Mouse (Mus musculus) heart, adult 2 months (tissue): ENCODE measurements around the gene Rtn4r. TPM values are rescaled to one million over a fixed set of nuclear protein-coding genes. Genes with fewer than 3 reads are reported as not detected.

Experiments used
- DNase-seq, 2 experiments: peaks; one replicate each; pipeline ENCODE4 v3.0.0; 2021
- H3K27ac ChIP-seq: fragments of 200-600 bp; 2 replicates; pipeline ENCODE4 v1.8.1; 2022
- H3K27me3 ChIP-seq: fragments of 200-500 bp; 2 replicates; pipeline ENCODE4 v1.6.1; 2012; ENCODE audit warnings: mild to moderate bottlenecking, low read length, inconsistent platforms, mixed read lengths; ENCODE audit not compliant: control insufficient read depth, insufficient read depth
- H3K36me3 ChIP-seq: fragments of 200-500 bp; 2 replicates; pipeline ENCODE4 v1.6.1; 2012; ENCODE audit warnings: low read length, inconsistent platforms; ENCODE audit not compliant: control insufficient read depth, insufficient read depth
- H3K4me1 ChIP-seq: fragments of 200-500 bp; 2 replicates; pipeline ENCODE4 v1.6.1; 2011; ENCODE audit warnings: low read length; ENCODE audit not compliant: control insufficient read depth, insufficient read depth
- H3K4me3 ChIP-seq: fragments of 200-600 bp; 2 replicates; pipeline ENCODE4 v1.8.1; 2022
- H3K79me2 ChIP-seq: fragments of 200-500 bp; replicated peaks from 2 replicates; pipeline ENCODE4 v1.6.1; 2012; ENCODE audit warnings: mild to moderate bottlenecking, inconsistent platforms, low read length, moderate library complexity, mixed read lengths; ENCODE audit not compliant: control insufficient read depth, insufficient read depth
- H3K9ac ChIP-seq: fragments of 200-500 bp; 2 replicates; pipeline ENCODE4 v1.6.1; 2012; ENCODE audit warnings: low read depth, mild to moderate bottlenecking, control low read depth, inconsistent platforms, low read length, mixed read lengths
- CTCF ChIP-seq: fragments of 200-600 bp; IDR thresholded peaks from 2 replicates; pipeline ENCODE4 v1.8.1; 2022; ENCODE audit warnings: antibody characterized with exemption, mild to moderate bottlenecking, moderate library complexity
- EP300 ChIP-seq: fragments of 200-500 bp; IDR thresholded peaks from 2 replicates; pipeline ENCODE4 v1.6.1; 2011; ENCODE audit warnings: low read depth, low read length, control low read depth; ENCODE audit not compliant: insufficient read depth
- POLR2A ChIP-seq: fragments of 200-500 bp; IDR thresholded peaks from 2 replicates; pipeline ENCODE4 v1.6.1; 2011; ENCODE audit warnings: mild to moderate bottlenecking, low read depth, low read length, control low read depth; ENCODE audit not compliant: insufficient read depth
- WGBS: fragments of 180-500 bp; shearing (Covaris S2); methylation state at CpG from one replicate; pipeline ENCODE4 v1.1.7; 2018; 5-methylcytosine and 5-hydroxymethylcytosine counted together
- intact Hi-C: fragments of 180-260 bp; cut with DNase I; formaldehyde crosslinking; loops from one replicate; pipeline ENCODE4 v1.15.1; 2025
- polyA plus RNA-seq: library from polyadenylated mRNA; depleted of rRNA; stranded (reverse); fragments of >200 nt; gene quantifications from 2 replicates; pipeline ENCODE4 v1.2.3, GENCODE M21; 2012
- total RNA-seq, 2 experiments: library from RNA; stranded (reverse); gene quantifications; 2 replicates each; pipeline ENCODE4 v1.2.3; 2021

Gene Rtn4r
- total and polyA plus RNA-seq, 3 experiments = 2.3 to 31.9 (median 9.8) TPM

DNA sequence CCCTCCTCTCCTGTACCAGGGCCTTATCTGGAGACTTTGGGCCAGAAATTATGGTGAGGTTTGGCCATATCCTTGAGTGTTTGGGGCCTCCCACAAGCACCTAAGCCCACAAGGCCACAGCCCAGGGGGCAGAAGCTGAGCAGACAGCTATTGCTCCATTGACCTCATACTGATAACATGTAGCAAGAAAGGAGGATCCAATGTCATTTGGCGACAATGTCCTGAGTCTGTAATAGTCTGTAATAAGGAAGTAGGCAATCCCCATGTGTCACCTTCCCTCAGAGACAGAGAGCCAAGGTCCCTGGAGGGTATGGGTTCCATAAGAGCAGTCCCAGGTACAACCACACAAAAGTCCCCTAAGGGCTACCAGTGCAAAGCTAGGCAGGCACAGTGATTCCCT is 45.2 kb upstream of the Rtn4r start:
- Histone ChIP-seq H3K79me2 (no peaks in the 10 kb centered on the region), H3K27ac (peak overlapping the region; percentile 88), H3K4me1 (peaks cover 7% of the 10 kb centered on the region), H3K36me3 (no peaks in the 10 kb centered on the region), H3K4me3 (no peak overlapping the region), H3K9ac (no peak overlapping the region), H3K27me3 (no peaks in the 10 kb centered on the region)
- no peak for DNase-seq
- no peak for TF ChIP-seq CTCF
- TF ChIP-seq EP300 = no peak
- TF ChIP-seq POLR2A = no peak
- intact Hi-C loops = no loop called here
- 75% methylated on average over 1 of the region's 1 CpGs for WGBS

DNA sequence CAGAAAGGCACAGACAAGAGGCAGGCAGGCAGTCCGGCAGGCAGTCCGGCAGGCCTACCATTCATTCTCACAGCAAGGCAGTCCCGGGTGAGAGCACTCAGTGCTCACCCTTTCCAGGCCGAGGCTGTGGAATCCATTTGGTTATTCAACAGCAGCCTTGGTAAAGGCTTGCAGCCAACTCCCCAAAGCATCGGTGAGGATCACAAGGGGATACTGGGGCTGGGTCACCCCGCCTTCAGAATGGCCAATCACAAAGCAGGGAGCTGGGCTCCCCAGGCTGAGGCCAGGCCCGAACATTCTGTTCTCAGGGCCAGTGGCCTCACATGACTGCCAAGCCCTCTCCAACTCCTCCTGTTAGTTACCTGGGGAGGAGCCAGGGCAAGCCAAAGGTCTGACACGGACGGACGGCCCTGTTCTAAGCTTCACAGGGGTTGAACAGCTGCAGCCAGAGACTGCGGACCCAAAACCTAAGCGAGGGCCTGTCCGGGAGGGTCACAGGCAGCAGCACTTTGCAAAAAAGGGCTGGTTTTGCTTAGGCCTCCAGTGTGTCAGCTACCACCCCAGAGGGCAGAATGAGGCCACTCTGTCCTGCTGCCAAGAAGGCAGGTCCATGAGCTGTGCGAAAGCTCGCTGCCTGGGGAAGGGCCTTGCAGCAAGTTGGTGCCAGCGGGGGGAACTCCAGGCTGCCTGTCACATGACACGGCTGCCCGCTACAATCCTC is 44.1 kb upstream of the Rtn4r start:
- intact Hi-C loops = no loop called here
- no peaks in the 10 kb centered on the region for H3K36me3 ChIP-seq
- no peaks in the 10 kb centered on the region for H3K79me2 ChIP-seq
- peaks cover 6% of the 10 kb centered on the region for H3K4me1 ChIP-seq
- H3K4me3 ChIP-seq = no peak overlapping the region
- no peaks in the 10 kb centered on the region for H3K27me3 ChIP-seq
- TF ChIP-seq EP300 (peak; percentile 99), CTCF (no peak)
- peak; percentile 73 to 84 for DNase-seq
- peak overlapping the region; percentile 88 for H3K27ac ChIP-seq
- WGBS = 66% methylated on average over 18 of the region's 18 CpGs
- peak overlapping the region; percentile 48 for H3K9ac ChIP-seq

DNA sequence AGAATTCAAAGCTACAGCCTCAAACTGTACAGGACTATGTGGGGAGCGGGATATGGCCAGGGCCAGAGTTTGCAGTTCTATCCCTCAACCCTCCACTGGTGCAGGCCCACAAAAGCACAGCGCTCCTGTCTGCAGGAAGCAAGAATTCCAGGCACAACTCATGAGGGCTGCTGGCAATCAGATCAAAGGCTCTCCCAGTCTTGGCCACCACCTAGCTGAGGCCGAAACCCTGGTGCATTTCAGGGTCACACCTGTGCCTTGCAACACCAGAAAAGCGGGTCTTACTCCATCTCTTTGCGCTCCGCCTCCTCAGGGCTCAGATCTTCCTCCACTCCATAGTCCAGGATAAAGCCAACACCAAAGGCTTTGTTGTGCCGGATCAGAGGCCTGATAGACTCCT is 43.2 kb upstream of the Rtn4r start:
- Histone ChIP-seq H3K9ac (no peak overlapping the region), H3K4me3 (no peak overlapping the region), H3K36me3 (no peaks in the 10 kb centered on the region), H3K4me1 (peaks cover 6% of the 10 kb centered on the region; the same call in 1 of the 2 replicates), H3K79me2 (no peaks in the 10 kb centered on the region), H3K27ac (peak overlapping the region; percentile 88), H3K27me3 (no peaks in the 10 kb centered on the region)
- TF ChIP-seq CTCF (no peak), EP300 (no peak), POLR2A (no peak)
- peak in 1 of 2 experiments; percentile 18 for DNase-seq
- WGBS = 91% methylated on average over 7 of the region's 7 CpGs
- intact Hi-C loops = no loop called here

DNA sequence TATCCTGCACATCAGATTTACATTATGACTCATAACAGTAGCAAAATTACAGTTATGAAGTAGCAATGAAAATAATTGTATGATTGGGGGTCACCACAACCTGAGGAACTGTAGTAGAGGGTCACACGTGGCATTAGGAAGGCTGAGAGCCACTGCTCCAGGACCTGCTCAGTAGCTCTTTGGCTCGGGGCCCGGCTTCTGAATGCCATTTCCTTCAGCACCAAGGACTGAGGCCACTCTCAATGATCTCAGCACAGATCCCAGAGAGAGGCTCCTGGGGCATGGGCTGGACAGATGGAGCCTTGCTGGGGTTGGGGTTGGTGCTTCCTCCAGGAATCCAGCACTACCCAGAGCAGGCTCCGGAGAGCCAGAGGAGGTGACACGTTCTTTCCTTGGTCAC is 40.3 kb upstream of the Rtn4r start:
- H3K27ac ChIP-seq = no peak overlapping the region
- no peak overlapping the region for H3K4me3 ChIP-seq
- no peaks in the 10 kb centered on the region for H3K27me3 ChIP-seq
- TF ChIP-seq POLR2A (no peak), EP300 (no peak), CTCF (no peak)
- peaks cover 6% of the 10 kb centered on the region; the same call in 1 of the 2 replicates for H3K4me1 ChIP-seq
- no peaks in the 10 kb centered on the region for H3K36me3 ChIP-seq
- DNase-seq = peak; percentile 31 to 42
- intact Hi-C loops = no loop called here
- WGBS = 59% methylated on average over 5 of the region's 5 CpGs
- no peak overlapping the region for H3K9ac ChIP-seq
- no peaks in the 10 kb centered on the region for H3K79me2 ChIP-seq

- Histone ChIP-seq H3K79me2 (no peaks in the 10 kb centered on the region), H3K27ac (no peak overlapping the region)
Measured at GRCm38 (mm10) chr16:18096348-18096747, 31.1 kb upstream of the Rtn4r start.

GRCm38 (mm10) chr16:18102816-18103215 is 24.6 kb upstream of the Rtn4r start:
- no peaks in the 10 kb centered on the region for H3K36me3 ChIP-seq
- peaks cover 2% of the 10 kb centered on the region; the same call in 1 of the 2 replicates for H3K4me1 ChIP-seq
- WGBS = 69% methylated on average over 4 of the region's 4 CpGs
- no peaks in the 10 kb centered on the region for H3K27me3 ChIP-seq
- DNase-seq = no peak
- H3K79me2 ChIP-seq = no peaks in the 10 kb centered on the region
- no peak overlapping the region for H3K27ac ChIP-seq
- no peak overlapping the region for H3K9ac ChIP-seq
- intact Hi-C loops = no loop called here
- H3K4me3 ChIP-seq = no peak overlapping the region
- no peak for TF ChIP-seq CTCF
- TF ChIP-seq POLR2A = no peak
- TF ChIP-seq EP300 = no peak

More at GRCm38 (mm10) chr16:18096348-18096747, 31.1 kb upstream of the Rtn4r start:
- intact Hi-C loops = no loop called here
- Histone ChIP-seq H3K9ac (no peak overlapping the region), H3K4me3 (no peak overlapping the region), H3K27me3 (no peaks in the 10 kb centered on the region), H3K4me1 (no peaks in the 10 kb centered on the region; the same call in 1 of the 2 replicates), H3K36me3 (no peaks in the 10 kb centered on the region)
- WGBS = 19% methylated on average over 5 of the region's 5 CpGs
- DNase-seq = no peak
- TF ChIP-seq POLR2A (no peak), EP300 (no peak), CTCF (no peak)
